In the genomic region with DNA sequence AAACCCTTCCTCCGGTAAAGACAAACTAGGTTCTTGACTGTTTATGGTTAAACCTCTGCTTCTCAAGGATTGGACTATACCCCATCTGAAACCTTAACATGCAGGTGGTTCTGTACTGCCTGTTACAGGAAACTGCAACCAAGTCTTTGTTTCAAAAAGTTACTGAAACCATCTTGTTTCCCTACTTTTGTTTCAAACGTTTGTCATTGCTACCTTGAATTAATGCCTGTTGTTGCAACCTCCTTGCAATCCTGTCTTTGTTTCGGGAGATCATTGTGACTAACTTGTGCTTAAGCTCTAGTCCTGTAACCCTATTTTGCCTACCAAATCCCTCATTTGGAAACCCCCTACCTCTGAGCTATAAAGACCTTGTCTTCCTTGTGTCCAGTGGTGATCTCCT, we compare ENCODE assay signal across 45 mouse cellular contexts. TPM values are rescaled to one million over a fixed set of nuclear protein-coding genes. Genes with fewer than 3 reads are reported as not detected.
"Had no signal": no experiment of that assay in that cellular context is flagged by ENCODE, and none has a peak within 500 bp of the region (broad histone marks: within the 10 kb centered on the region; RNA-seq: fewer than 3 reads in every experiment).

No protein-coding gene starts in this region.

- H3K36me3 ChIP-seq: limb, embryonic 10.5 days; limb, embryonic 12.5 days; limb, embryonic 13.5 days; limb, embryonic 15.5 days; liver, embryonic 12.5 days; liver, embryonic 13.5 days; liver, embryonic 15.5 days; lung, embryonic 15.5 days; midbrain, embryonic 10.5 days; midbrain, embryonic 12.5 days; midbrain, embryonic 13.5 days; midbrain, embryonic 15.5 days had no signal

- H3K4me1 ChIP-seq: liver, embryonic 12.5 days; liver, embryonic 13.5 days; liver, embryonic 15.5 days; midbrain, embryonic 15.5 days had no signal

- H3K9ac ChIP-seq: limb, embryonic 12.5 days; limb, embryonic 13.5 days; limb, embryonic 15.5 days; liver, embryonic 12.5 days; liver, embryonic 13.5 days; liver, embryonic 14.5 days; liver, embryonic 15.5 days; liver, postnatal 0 days; lung, embryonic 14.5 days; lung, embryonic 15.5 days; midbrain, embryonic 12.5 days; midbrain, embryonic 13.5 days; midbrain, embryonic 15.5 days had no signal

- H3K9me3 ChIP-seq: limb, embryonic 10.5 days; limb, embryonic 15.5 days; liver, embryonic 15.5 days; lung, embryonic 15.5 days; midbrain, embryonic 13.5 days; midbrain, embryonic 15.5 days had no signal

- H3K27me3 ChIP-seq: limb, embryonic 12.5 days; limb, embryonic 15.5 days; liver, embryonic 15.5 days; lung, embryonic 15.5 days had no signal

- DNase-seq: left cerebral cortex, postnatal 4 days; liver; liver, embryonic 13.5 days; liver, postnatal 0 days; lung, adult 18-20 months; lung, adult 2 months; lung, embryonic 14.5 days; lung, postnatal 10 days; lung, postnatal 14 days; lung, postnatal 36 days; lung, postnatal 4 days had no signal

- H3K27ac ChIP-seq: left cerebral cortex, adult 2 months; limb, embryonic 12.5 days; limb, embryonic 13.5 days; limb, embryonic 15.5 days; liver, embryonic 12.5 days; liver, embryonic 13.5 days; liver, embryonic 14.5 days; liver, embryonic 15.5 days; macrophage; midbrain, embryonic 10.5 days; midbrain, embryonic 12.5 days; midbrain, embryonic 13.5 days; midbrain, embryonic 15.5 days had no signal

- ATAC-seq: liver, embryonic 12.5 days; liver, postnatal 0 days; lung, postnatal 0 days; midbrain, embryonic 13.5 days; midbrain, embryonic 15.5 days; midbrain, embryonic 16.5 days had no signal

- H3K4me3 ChIP-seq: left cerebral cortex, adult 2 months; limb, embryonic 10.5 days; limb, embryonic 12.5 days; limb, embryonic 13.5 days; limb, embryonic 15.5 days; liver, embryonic 12.5 days; liver, embryonic 13.5 days; liver, embryonic 15.5 days; lung, embryonic 15.5 days; megakaryocyte, embryonic 14.5 days; midbrain, embryonic 10.5 days; midbrain, embryonic 12.5 days; midbrain, embryonic 13.5 days; midbrain, embryonic 15.5 days; myocyte had no signal

- H3K4me2 ChIP-seq: limb, embryonic 12.5 days; limb, embryonic 13.5 days; limb, embryonic 15.5 days; liver, embryonic 11.5 days; liver, embryonic 12.5 days; liver, embryonic 13.5 days; liver, embryonic 15.5 days; lung, embryonic 14.5 days; lung, embryonic 15.5 days; midbrain, embryonic 11.5 days; midbrain, embryonic 12.5 days; midbrain, embryonic 13.5 days; midbrain, embryonic 15.5 days had no signal

RNA-seq across cellular contexts. Expression of a gene that starts 55.3 kb away (rescaled TPM):
- total RNA-seq: left cerebral cortex, adult 18-20 months; left cerebral cortex, adult 2 months; left cerebral cortex, adult 8-10 months; left cerebral cortex, postnatal 10 days; left cerebral cortex, postnatal 14 days; left cerebral cortex, postnatal 25 days; left cerebral cortex, postnatal 36 days; left cerebral cortex, postnatal 4 days; megakaryocyte progenitor cell, adult 5-6 weeks; megakaryocyte, adult 5-6 weeks; megakaryocyte-erythroid progenitor cell, adult 5-6 weeks; midbrain, postnatal 0 days; monocyte, adult 5-6 weeks had no signal
- polyA plus RNA-seq: limb, embryonic 10.5 days; limb, embryonic 11.5 days; limb, embryonic 12.5 days; limb, embryonic 13.5 days; limb, embryonic 14.5 days; limb, embryonic 15.5 days; lung, embryonic 14.5 days; lung, embryonic 15.5 days; lung, embryonic 16.5 days; macrophage; midbrain, embryonic 10.5 days; midbrain, embryonic 11.5 days; midbrain, embryonic 12.5 days; midbrain, embryonic 13.5 days; midbrain, embryonic 15.5 days; midbrain, embryonic 16.5 days; midbrain, postnatal 0 days; myocyte had no signal
